Mouse (Mus musculus) brain, embryonic 14.5 days (tissue): ENCODE measurements at regions not wholly inside any gene's neighbourhood (a gene's known extent, or its start where the extent isn't known, plus 50 kb on each side); places are given as distances from the start of the nearest gene placed in this dataset.

ENCODE experiments used
- CTCF ChIP-seq: fragments of 200-500 bp; IDR thresholded peaks from 2 replicates; pipeline ENCODE4 v1.5.1; 2012; ENCODE audit warnings: inconsistent platforms, mild to moderate bottlenecking, moderate library complexity, borderline replicate concordance; ENCODE audit not compliant: insufficient read depth, insufficient read length; ENCODE audit errors: extremely low read depth
- POLR2A ChIP-seq: fragments of 200-500 bp; IDR thresholded peaks from 2 replicates; pipeline ENCODE4 v1.6.1; 2012; ENCODE audit warnings: mild to moderate bottlenecking, inconsistent platforms, borderline replicate concordance; ENCODE audit not compliant: poor library complexity, insufficient read depth, insufficient read length, severe bottlenecking; ENCODE audit errors: extremely low read depth

GRCm38 (mm10) chr1:137355941-137356512 is 395.8 kb upstream of the Nr5a2 start:
- TF ChIP-seq CTCF (no peak), POLR2A (no peak)
